Mouse (Mus musculus) layer of hippocampus, postnatal 14 days (tissue): ENCODE measurements around the gene Otoa. TPM values are rescaled to one million over a fixed set of nuclear protein-coding genes. Genes with fewer than 3 reads are reported as not detected.

ENCODE experiments used
- DNase-seq, 2 experiments: peaks; one replicate each; pipeline ENCODE4 v3.0.0; 2021 to 2022; ENCODE audit warnings: low spot score in 2 of 2, mixed read lengths in 1 of 2
- total RNA-seq, 2 experiments: library from RNA; stranded (reverse); gene quantifications; 2 replicates each; pipeline ENCODE4 v1.2.3; 2021

Gene Otoa
- total RNA-seq, 2 experiments from 2014 or later, result 1.2 to 2.8 TPM

GRCm38 (mm10) chr7:121077829-121078228, 3.6 kb upstream of the Otoa start:
- peak; percentile 65 to 79 for DNase-seq

GRCm38 (mm10) chr7:121081816-121082215, 366 bp downstream of the Otoa start:
- DNase-seq, result no peak

GRCm38 (mm10) chr7:121082949-121083513, 1.6 kb downstream of the Otoa start:
- peak in 1 of 2 experiments; percentile 42 for DNase-seq

GRCm38 (mm10) chr7:121084840-121085453, 3.5 kb downstream of the Otoa start:
- no peak for DNase-seq

GRCm38 (mm10) chr7:121085500-121085899, 4.0 kb downstream of the Otoa start:
- DNase-seq, result no peak

GRCm38 (mm10) chr7:121088745-121089144, 7.3 kb downstream of the Otoa start:
- DNase-seq, result no peak

- DNase-seq, result no peak
Observed at GRCm38 (mm10) chr7:121090748-121091147, 9.3 kb downstream of the Otoa start.

- DNase-seq, result no peak
Observed at GRCm38 (mm10) chr7:121093026-121093425, 11.6 kb downstream of the Otoa start.

GRCm38 (mm10) chr7:121098614-121099389, 17.4 kb downstream of the Otoa start:
- no peak for DNase-seq

GRCm38 (mm10) chr7:121107851-121108250, 26.4 kb downstream of the Otoa start:
- DNase-seq, result no peak

- no peak for DNase-seq
Observed at GRCm38 (mm10) chr7:121111321-121111720, 29.9 kb downstream of the Otoa start.

GRCm38 (mm10) chr7:121111762-121112161, 30.3 kb downstream of the Otoa start:
- DNase-seq, result no peak

GRCm38 (mm10) chr7:121120143-121120818, 38.8 kb downstream of the Otoa start:
- DNase-seq, result peak; percentile 82 to 91

- no peak for DNase-seq
Observed at GRCm38 (mm10) chr7:121130837-121131236, 49.4 kb downstream of the Otoa start.

GRCm38 (mm10) chr7:121141274-121141673, 59.8 kb downstream of the Otoa start:
- DNase-seq, result no peak

GRCm38 (mm10) chr7:121150662-121151061, 69.2 kb downstream of the Otoa start:
- DNase-seq, result no peak

- no peak for DNase-seq
Observed at GRCm38 (mm10) chr7:121152186-121152585, 70.7 kb downstream of the Otoa start.

- DNase-seq, result no peak
Observed at GRCm38 (mm10) chr7:121165616-121166015, 84.2 kb downstream of the Otoa start.

GRCm38 (mm10) chr7:121171888-121172287, 90.4 kb downstream of the Otoa start:
- peak in 1 of 2 experiments; percentile 12 for DNase-seq

- DNase-seq, result peak in 1 of 2 experiments; percentile 18
Observed at GRCm38 (mm10) chr7:121187201-121187786, 105.8 kb downstream of the Otoa start.

- DNase-seq, result no peak
Observed at GRCm38 (mm10) chr7:121188976-121189375, 107.5 kb downstream of the Otoa start.
